Mouse (Mus musculus): Measurements from ENCODE around the gene Rnf213. TPM values are rescaled to one million over a fixed set of nuclear protein-coding genes. Genes with fewer than 3 reads are reported as not detected.

The Rnf213 gene
- total RNA-seq, 1 experiment from 2014 or later: 130 TPM

DNA sequence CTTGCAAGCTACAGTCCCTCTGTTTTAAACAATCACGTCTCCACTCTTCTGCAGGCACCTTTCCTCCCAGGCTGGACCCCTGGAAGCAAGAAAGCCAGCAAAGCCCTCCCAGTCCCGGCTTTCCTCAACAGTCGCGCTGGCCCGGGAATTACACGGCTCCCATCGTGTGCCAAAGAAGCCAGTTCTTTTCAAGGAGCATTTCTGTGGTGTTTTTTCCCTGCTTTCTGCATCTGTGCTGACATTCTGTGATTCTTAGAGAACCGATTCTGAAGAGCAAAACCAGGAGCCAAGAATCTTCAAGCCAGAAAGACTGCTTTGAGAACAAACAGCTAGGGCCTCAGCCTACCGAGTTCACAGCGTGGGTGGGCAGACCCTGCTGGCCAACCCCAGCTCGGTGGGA is 136.0 kb downstream of the Rnf213 start:
- ATAC-seq (ENCODE audit: extremely low read depth, insufficient number of reproducible peaks, low FRiP score, poor library complexity, severe bottlenecking): no peak

DNA sequence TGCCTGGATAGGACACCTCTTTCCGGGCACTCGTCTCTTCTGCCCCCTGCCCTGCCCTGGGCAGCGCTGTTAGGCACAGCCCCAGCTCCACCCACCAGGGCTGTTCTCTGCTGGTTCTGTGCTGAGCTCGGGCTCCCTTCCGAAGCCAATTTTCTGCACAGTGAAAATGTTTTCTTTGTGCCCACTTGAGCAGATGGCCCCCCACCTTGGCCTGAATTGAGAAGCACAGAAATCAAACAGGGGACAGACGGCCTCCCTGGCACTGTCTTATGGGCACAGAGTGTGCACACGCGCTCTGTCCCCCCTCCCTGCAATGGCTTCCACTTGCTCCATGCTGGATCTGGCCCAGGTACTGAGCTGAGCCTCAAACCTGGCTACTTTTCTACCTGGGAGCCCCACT is 139.6 kb downstream of the Rnf213 start:
- no peak for ATAC-seq (ENCODE audit: extremely low read depth, insufficient number of reproducible peaks, low FRiP score, poor library complexity, severe bottlenecking)

GRCm38 (mm10) chr11:119533745-119534144 is 140.8 kb downstream of the Rnf213 start:
- ATAC-seq (ENCODE audit: extremely low read depth, insufficient number of reproducible peaks, low FRiP score, poor library complexity, severe bottlenecking): no peak

Other genes with a start within 250 kb of the Rnf213 start
- 0.12 and 0.23 TPM in 2 replicates for gene Tbc1d16, start 164.6 kb upstream of the Rnf213 start, total RNA-seq (2017)
- gene Ccdc40, start 164.5 kb upstream of the Rnf213 start, total RNA-seq (2017): not detected in 2 replicates
- gene Gaa, start 125.2 kb upstream of the Rnf213 start, total RNA-seq (2017): 13.0 and 13.5 TPM in 2 replicates
- 96.0 and 123 TPM in 2 replicates for gene Eif4a3, start 93.0 kb upstream of the Rnf213 start, total RNA-seq (2017)
- 0.12 TPM in 1 of 2 replicates, not detected in the other for gene Card14, start 85.3 kb upstream of the Rnf213 start, total RNA-seq (2017)
- gene Sgsh, start 37.6 kb upstream of the Rnf213 start, total RNA-seq (2017): 15.7 and 17.9 TPM in 2 replicates
- gene Slc26a11, start 37.5 kb upstream of the Rnf213 start, total RNA-seq (2017): 18.0 and 23.0 TPM in 2 replicates
- gene Endov, start 98.2 kb downstream of the Rnf213 start, total RNA-seq (2017): 10.8 and 14.6 TPM in 2 replicates
- gene Nptx1, start 154.7 kb downstream of the Rnf213 start, total RNA-seq (2017): not detected in 2 replicates
- 21.4 and 22.7 TPM in 2 replicates for gene Rptor, start 209.8 kb downstream of the Rnf213 start, total RNA-seq (2017)